Mouse (Mus musculus) liver, embryonic 14.5 days (tissue): ENCODE measurements around the gene Anapc2.

Experiments used
- CTCF ChIP-seq: IDR thresholded peaks from 2 replicates; pipeline ENCODE4 v1.5.1; 2016; ENCODE audit warnings: antibody characterized with exemption, low read depth, control low read depth
- EP300 ChIP-seq: IDR thresholded peaks from 2 replicates; pipeline ENCODE4 v1.6.1; 2016; ENCODE audit warnings: antibody characterized with exemption, low read depth

- no peak for TF ChIP-seq CTCF
- no peak for TF ChIP-seq EP300
Measured at GRCm38 (mm10) chr2:25290101-25290815, 18.0 kb downstream of the Anapc2 start.
